Mouse (Mus musculus) testis, adult 2 months (tissue): ENCODE results near the gene Itm2b.

ENCODE experiments used
- CTCF ChIP-seq: fragments of 200-500 bp; IDR thresholded peaks from 2 replicates; pipeline ENCODE4 v1.5.1; 2012; ENCODE audit warnings: low read depth, mild to moderate bottlenecking, inconsistent platforms, low read length, moderate library complexity; ENCODE audit not compliant: control insufficient read depth, insufficient read depth, insufficient replicate concordance
- POLR2A ChIP-seq: fragments of 200-500 bp; IDR thresholded peaks from 2 replicates; pipeline ENCODE4 v1.6.1; 2012; ENCODE audit warnings: low read depth, mild to moderate bottlenecking, inconsistent platforms, low read length, moderate library complexity; ENCODE audit not compliant: control insufficient read depth

GRCm38 (mm10) chr14:73345614-73346013 is 39.5 kb downstream of the Itm2b start:
- TF ChIP-seq POLR2A (no peak), CTCF (no peak)
